Mouse (Mus musculus) megakaryocyte, adult 5-6 weeks (primary cell): ENCODE results near the gene Moxd2. TPM values are rescaled to one million over a fixed set of nuclear protein-coding genes. Genes with fewer than 3 reads are reported as not detected.

Source experiments
- ATAC-seq: 2 replicates; pipeline ENCODE4 v1.8.0; 2016; ENCODE audit warnings: mild to moderate bottlenecking, inconsistent platforms; ENCODE audit not compliant: poor library complexity, severe bottlenecking
- total RNA-seq, 2 experiments: library from RNA; stranded (forward) in 1 of 2; stranded (reverse) in 1 of 2; fragments of 153-499, 151-499 nt in 1 of 2; fragments of 221-1000, 200-1000 nt in 1 of 2; gene quantifications; 2 replicates each; pipeline versions ENCODE4 v1.2.3 to v1.2.4; 2015 to 2017

The Moxd2 gene
- total RNA-seq (2015), result not detected in 2 replicates
- total RNA-seq (2017), result not detected in 2 replicates

GRCm38 (mm10) chr6:40887394-40887793 is at the start of gene Moxd2:
TSS of gene Moxd2 (minus strand) at chr6:40887494.
- no peak for ATAC-seq

DNA sequence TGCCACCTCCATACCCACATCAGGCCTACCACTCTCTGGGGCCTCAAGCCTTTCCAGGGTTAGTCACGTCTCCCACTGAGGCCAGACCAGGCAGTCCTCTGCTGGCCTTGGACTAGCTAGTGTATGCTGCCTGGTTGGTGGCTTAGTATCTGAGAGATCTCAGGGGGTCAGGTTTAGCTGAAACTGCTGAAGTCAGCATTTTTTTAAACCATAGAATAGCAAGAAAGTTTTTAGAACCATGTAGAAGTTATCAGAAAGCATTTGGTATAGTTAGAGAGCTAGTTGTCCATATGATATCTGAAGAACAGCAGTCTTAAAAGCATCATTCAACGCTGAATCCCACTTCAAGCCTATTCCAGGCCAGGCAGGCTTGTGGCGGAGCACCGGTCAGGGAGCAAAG is 32.7 kb upstream of the Moxd2 start:
- ATAC-seq, result no peak

DNA sequence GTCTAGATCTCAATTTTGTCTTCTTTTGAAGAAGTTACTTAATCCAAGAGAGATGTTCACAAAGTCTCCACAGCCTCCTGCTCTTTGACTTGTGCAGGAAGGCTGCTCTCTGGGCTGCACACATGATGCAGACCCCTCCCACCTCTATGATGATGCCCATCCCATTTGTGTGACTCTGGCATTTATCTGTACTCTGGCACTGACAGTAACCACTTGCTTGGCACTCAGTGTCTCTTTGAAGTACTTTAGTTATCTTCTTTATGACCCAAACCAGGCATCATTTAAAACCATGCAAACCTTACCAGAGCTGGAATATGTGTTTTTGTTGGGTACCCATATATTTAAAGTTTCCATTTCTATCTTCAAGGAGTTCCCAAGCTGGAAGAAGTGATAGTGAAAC is 13.0 kb upstream of the Moxd2 start, which contains the start of gene Prss58:
Gene Prss58, minus strand, starts transcription at position 101 of the 400 bp plus-strand sequence.
- ATAC-seq, result no peak

- no peak for ATAC-seq
Measured at GRCm38 (mm10) chr6:40894716-40895115, 7.4 kb upstream of the Moxd2 start.

DNA sequence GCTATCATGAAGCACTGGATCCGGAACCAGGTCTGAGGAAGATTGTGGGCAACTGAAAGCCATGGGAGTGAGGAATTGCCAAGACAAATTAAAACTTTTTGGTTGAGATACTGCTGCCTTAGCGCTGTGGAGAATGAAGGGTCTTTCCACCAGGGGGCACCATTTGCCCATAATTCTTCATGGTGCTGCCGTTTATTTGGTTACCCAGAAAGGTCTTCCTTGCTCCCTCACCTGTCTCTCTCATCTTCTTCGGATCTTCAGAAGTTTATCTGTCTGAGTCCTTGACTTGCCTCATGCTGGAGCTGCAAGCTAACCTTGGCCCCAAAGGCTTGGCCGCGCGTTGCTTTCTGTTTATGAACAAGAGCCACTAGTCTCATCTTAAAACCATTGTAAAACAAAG is 6.3 kb upstream of the Moxd2 start:
- ATAC-seq, result peak; percentile 43

DNA sequence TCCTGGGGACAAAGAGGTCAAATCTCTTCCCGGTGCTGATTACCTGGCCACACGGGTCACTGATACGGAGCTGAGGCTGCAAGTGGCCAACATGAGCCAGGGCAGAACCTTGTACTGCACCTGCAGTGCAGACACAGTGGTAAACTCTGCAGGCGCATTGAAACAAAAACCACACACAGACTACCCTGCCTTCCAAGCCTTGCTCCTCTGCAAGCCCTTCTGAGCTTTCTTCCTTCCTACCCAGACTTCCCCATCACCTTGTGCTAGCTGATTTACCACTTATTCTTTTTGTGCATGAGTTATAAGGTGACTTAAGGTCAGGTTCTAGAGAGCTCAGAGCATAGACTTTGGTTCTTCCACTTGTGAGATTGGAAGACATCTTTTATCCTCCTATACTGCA is 4.5 kb upstream of the Moxd2 start:
- ATAC-seq, result peak; percentile 16

DNA sequence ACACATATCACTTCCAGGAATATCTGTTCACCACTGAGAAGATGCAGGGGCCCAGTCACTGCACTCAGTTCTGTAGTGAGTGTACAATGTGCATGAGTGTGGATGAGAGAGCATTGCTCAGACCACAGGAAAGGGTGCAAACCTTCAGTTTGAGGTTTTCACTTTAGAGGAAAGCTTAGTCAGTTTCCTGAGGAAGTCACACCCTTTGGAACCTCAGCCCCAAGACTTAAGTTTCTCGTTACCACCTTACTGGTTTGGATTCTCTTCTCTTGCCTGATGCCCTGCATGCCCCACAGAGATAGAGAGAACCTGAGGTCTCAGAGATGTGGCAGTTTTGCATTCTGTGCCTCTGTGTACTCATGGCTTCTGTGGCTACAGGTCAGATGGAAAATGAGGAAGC is 3.7 kb upstream of the Moxd2 start:
- ATAC-seq, result peak; percentile 83

GRCm38 (mm10) chr6:40845283-40845682 is 42.0 kb downstream of the Moxd2 start:
- ATAC-seq, result no peak

Other genes with a start within 250 kb of the Moxd2 start
- not detected in 2 replicates for gene Prss58, start 12.9 kb upstream of the Moxd2 start, total RNA-seq (2015)
- gene Prss58, start 12.9 kb upstream of the Moxd2 start, total RNA-seq (2017), result not detected in 2 replicates
- not detected in 2 replicates for gene 1700074P13Rik, start 53.1 kb upstream of the Moxd2 start, total RNA-seq (2015)
- gene 1700074P13Rik, start 53.1 kb upstream of the Moxd2 start, total RNA-seq (2017), result not detected in 2 replicates
- not detected in 2 replicates for gene Gm4744, start 64.4 kb upstream of the Moxd2 start, total RNA-seq (2015)
- gene Gm4744, start 64.4 kb upstream of the Moxd2 start, total RNA-seq (2017), result not detected in 2 replicates
- not detected in 2 replicates for gene 1810009J06Rik, start 77.3 kb upstream of the Moxd2 start, total RNA-seq (2015)
- not detected in 2 replicates for gene 1810009J06Rik, start 77.3 kb upstream of the Moxd2 start, total RNA-seq (2017)
- not detected in 2 replicates for gene Gm2663, start 112.0 kb upstream of the Moxd2 start, total RNA-seq (2015)
- gene Gm2663, start 112.0 kb upstream of the Moxd2 start, total RNA-seq (2017), result not detected in 2 replicates
- not detected in 2 replicates for gene 2210010C04Rik, start 148.0 kb upstream of the Moxd2 start, total RNA-seq (2015)
- not detected in 2 replicates for gene 2210010C04Rik, start 148.0 kb upstream of the Moxd2 start, total RNA-seq (2017)